Mouse (Mus musculus) small intestine, adult 2 months (tissue): ENCODE results near the gene Selenom. TPM values are rescaled to one million over a fixed set of nuclear protein-coding genes. Genes with fewer than 3 reads are reported as not detected.

ENCODE experiments used
- H3K27ac ChIP-seq: fragments of 200-500 bp; 2 replicates; pipeline ENCODE4 v1.5.1; 2012; ENCODE audit warnings: low read depth, low read length, control low read depth, inconsistent platforms; ENCODE audit not compliant: insufficient read depth
- H3K27me3 ChIP-seq: fragments of 200-500 bp; 2 replicates; pipeline ENCODE4 v1.6.1; 2012; ENCODE audit warnings: mild to moderate bottlenecking, moderate library complexity, low read length, inconsistent platforms; ENCODE audit not compliant: control insufficient read depth, insufficient read depth
- H3K36me3 ChIP-seq: fragments of 200-500 bp; 2 replicates; pipeline ENCODE4 v1.6.1; 2012; ENCODE audit warnings: mild to moderate bottlenecking, low read length, control low read depth, inconsistent platforms; ENCODE audit not compliant: control insufficient read depth, insufficient read depth
- H3K4me1 ChIP-seq: fragments of 200-500 bp; 2 replicates; pipeline ENCODE4 v1.6.1; 2012; ENCODE audit warnings: low read length, inconsistent platforms, mixed read lengths; ENCODE audit not compliant: control insufficient read depth, insufficient read depth, insufficient read length
- H3K4me3 ChIP-seq: fragments of 200-500 bp; 2 replicates; pipeline ENCODE4 v1.5.1; 2012; ENCODE audit warnings: low read depth, mild to moderate bottlenecking, control low read depth, inconsistent platforms, low read length, moderate library complexity
- CTCF ChIP-seq: fragments of 200-500 bp; IDR thresholded peaks from 2 replicates; pipeline ENCODE4 v1.5.1; 2012; ENCODE audit warnings: low read depth, mild to moderate bottlenecking, control low read depth, inconsistent platforms, low read length, moderate library complexity, mixed read lengths; ENCODE audit not compliant: insufficient replicate concordance, insufficient read length; ENCODE audit errors: extremely low read depth
- POLR2A ChIP-seq: fragments of 200-500 bp; IDR thresholded peaks from 2 replicates; pipeline ENCODE4 v1.6.1; 2012; ENCODE audit warnings: low read depth, mild to moderate bottlenecking, control low read depth, inconsistent platforms, low read length, moderate library complexity
- WGBS: fragments of 180-500 bp; shearing (Covaris S2); methylation state at CpG from one replicate; pipeline ENCODE4 v1.1.7; 2018; 5-methylcytosine and 5-hydroxymethylcytosine counted together
- polyA plus RNA-seq: library from polyadenylated mRNA; depleted of rRNA; stranded (reverse); fragments of >200 nt; gene quantifications from 2 replicates; pipeline ENCODE4 v1.2.3, GENCODE M21; 2012

The Selenom gene
- polyA plus RNA-seq, 1 experiment, result 174 TPM

DNA sequence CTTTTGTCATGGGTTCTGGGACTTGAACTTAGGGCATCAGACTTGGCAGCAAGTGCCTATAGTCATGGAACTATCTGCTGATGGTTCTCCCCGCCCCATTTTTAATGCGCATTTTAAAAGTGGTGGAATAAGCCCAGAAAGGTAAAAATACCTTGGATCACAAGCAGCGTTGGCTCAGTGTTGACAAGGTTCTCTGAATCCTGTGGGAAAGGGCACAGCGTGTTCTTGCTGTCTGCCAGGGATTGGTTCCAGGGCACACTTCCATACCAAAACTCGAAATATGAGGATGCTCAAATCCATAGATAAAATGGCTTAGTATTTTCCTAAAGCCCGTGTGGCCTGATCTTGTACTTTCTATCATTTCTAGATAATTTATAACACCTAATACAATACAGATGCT lies 1.2 kb upstream of the Selenom start:
- peaks cover 6% of the 10 kb centered on the region for H3K27me3 ChIP-seq
- 82% methylated on average over 6 of the region's 6 CpGs for WGBS
- TF ChIP-seq POLR2A, result no peak
- no peak for TF ChIP-seq CTCF

DNA sequence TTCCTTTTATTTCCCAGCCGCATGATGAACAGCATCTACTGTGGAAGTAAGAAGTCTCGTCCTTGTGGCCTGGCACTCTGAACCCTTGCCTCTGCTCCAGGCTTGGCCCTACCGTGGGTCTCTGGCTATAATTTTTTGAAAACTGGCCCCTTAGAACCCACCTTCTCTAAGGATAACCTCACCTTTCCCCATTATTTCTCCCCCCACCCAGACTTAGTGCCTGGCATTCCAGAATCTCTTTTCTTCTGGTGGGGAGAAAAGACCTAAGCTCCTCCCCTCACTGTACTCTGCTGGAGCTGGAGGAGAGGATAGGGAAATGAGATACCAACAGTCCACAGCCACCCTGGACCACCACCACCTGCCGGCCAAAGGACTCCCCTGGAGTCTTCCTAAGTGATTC lies 732 bp downstream of the Selenom start:
- WGBS, result 42% methylated on average over 4 of the region's 4 CpGs
- Histone ChIP-seq H3K27me3 (peaks cover 6% of the 10 kb centered on the region), H3K36me3 (0 out of 2 replicates have a peak, but pooled peaks cover 2% of the 10 kb centered on the region), H3K4me3 (peak overlapping the region; percentile 71), H3K27ac (peak overlapping the region; percentile 28; the same call in 1 of the 2 replicates), H3K4me1 (peaks cover 17% of the 10 kb centered on the region)
- TF ChIP-seq CTCF, result no peak
- no peak for TF ChIP-seq POLR2A

More for the DNA sequence above, 1.2 kb upstream of the Selenom start:
- no peak overlapping the region for H3K27ac ChIP-seq
- no peak overlapping the region for H3K4me3 ChIP-seq
- H3K4me1 ChIP-seq, result peaks cover 30% of the 10 kb centered on the region
- no peaks in the 10 kb centered on the region for H3K36me3 ChIP-seq

DNA sequence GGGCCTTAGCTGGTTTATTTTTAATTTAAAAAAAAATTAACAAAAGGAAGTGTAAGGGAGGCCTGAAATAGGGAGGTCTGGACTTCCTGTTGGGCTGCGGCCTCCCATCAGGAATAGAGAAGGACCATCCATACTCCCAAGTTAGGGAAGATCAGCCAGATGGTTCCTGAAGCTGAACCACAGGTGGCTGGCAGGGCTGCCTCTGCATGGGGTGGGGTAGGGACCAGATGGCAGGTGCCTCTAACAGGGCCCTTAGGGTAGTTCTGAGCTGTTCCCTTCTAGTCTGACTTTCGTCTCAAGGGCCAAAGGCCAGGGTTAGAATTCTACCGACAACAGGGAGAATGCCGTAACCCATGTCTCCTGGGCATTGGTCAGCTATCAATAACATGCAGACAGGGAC lies 1.2 kb downstream of the Selenom start:
- 58% methylated on average over 4 of the region's 4 CpGs for WGBS
- TF ChIP-seq CTCF, result no peak
- no peak for TF ChIP-seq POLR2A
- Histone ChIP-seq H3K27me3 (peaks cover 6% of the 10 kb centered on the region), H3K27ac (0 out of 2 replicates have a peak overlapping the region, but pooled peaks have one; percentile 0), H3K4me1 (peaks cover 14% of the 10 kb centered on the region), H3K4me3 (peak overlapping the region; percentile 71), H3K36me3 (0 out of 2 replicates have a peak, but pooled peaks cover 2% of the 10 kb centered on the region)

DNA sequence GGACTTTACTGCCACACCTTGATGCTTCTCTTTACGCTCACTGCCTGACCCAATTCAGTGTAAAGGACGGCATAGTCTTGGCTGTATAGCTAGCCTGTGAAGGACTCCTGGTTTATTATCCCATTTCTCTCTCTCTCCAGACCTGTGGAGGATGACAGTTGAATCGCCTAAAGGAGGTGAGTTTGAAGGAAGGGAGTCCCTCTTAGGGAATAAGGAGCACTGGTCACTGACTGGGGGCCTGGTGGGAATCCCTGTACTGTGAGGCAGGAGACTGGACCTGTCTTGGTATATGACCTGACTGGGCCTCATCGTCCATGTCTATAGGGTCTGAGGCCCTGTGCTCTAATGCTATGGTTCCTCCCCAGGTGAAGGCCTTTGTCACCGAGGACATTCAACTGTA lies 1.6 kb downstream of the Selenom start:
- H3K4me3 ChIP-seq, result no peak overlapping the region
- H3K4me1 ChIP-seq, result peaks cover 10% of the 10 kb centered on the region
- 78% methylated on average over 5 of the region's 5 CpGs for whole genome bisulfite sequencing
- H3K36me3 ChIP-seq, result peaks cover 2% of the 10 kb centered on the region; the same call in 1 of the 2 replicates
- H3K27ac ChIP-seq, result 0 out of 2 replicates have a peak overlapping the region, but pooled peaks have one; percentile 0
- no peak for TF ChIP-seq POLR2A
- TF ChIP-seq CTCF, result no peak
- H3K27me3 ChIP-seq, result peaks cover 6% of the 10 kb centered on the region

DNA sequence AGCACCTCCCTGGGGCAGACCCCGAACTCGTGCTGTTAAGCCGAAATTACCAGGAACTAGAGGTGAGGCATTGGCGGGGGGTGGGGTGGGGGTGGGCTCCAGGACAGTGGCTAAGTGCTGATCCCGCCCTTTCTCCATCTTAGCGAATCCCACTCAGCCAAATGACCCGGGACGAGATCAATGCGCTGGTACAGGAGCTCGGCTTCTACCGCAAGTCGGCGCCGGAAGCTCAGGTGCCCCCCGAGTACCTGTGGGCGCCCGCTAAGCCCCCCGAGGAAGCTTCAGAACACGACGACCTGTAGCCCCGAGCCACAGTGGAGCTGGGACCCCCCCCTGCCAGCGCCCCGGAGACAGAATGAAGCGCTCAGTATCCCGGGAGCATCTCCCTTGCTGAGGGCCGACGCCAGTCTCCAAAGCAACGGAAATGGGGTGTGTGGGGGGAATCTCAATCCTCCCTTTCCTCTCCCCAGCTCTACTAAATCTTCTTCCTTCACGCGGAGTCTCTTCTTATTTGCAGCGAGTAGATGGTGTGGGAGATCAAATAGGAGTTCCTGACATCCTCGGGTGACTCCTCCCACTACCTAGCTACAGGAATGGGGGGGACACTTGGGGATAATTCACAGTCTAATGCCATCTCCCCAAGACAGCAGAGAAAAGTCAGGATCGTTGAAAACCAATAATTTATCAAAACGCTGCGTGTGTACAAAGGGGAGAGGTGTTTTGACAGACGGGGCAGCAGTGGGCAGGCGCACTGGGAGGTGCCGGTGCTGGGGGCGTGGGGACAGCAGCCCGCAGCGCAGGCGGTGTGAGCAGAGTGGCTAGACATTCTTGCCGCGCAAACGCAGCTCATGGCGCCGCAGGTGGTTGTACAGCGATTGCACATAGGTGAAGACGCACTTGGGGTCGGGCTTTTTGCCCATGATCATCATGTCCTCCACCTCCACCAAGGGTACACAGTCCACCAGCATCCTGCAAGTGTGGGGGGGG lies 2.7 kb downstream of the Selenom start:
- no peak for TF ChIP-seq POLR2A
- no peak for TF ChIP-seq CTCF
- WGBS, result 7% methylated on average over 50 of the region's 50 CpGs
- Histone ChIP-seq H3K27ac (no peak overlapping the region), H3K27me3 (peaks cover 6% of the 10 kb centered on the region), H3K36me3 (peaks cover 11% of the 10 kb centered on the region), H3K4me3 (peak overlapping the region; percentile 25), H3K4me1 (peaks cover 7% of the 10 kb centered on the region)

DNA sequence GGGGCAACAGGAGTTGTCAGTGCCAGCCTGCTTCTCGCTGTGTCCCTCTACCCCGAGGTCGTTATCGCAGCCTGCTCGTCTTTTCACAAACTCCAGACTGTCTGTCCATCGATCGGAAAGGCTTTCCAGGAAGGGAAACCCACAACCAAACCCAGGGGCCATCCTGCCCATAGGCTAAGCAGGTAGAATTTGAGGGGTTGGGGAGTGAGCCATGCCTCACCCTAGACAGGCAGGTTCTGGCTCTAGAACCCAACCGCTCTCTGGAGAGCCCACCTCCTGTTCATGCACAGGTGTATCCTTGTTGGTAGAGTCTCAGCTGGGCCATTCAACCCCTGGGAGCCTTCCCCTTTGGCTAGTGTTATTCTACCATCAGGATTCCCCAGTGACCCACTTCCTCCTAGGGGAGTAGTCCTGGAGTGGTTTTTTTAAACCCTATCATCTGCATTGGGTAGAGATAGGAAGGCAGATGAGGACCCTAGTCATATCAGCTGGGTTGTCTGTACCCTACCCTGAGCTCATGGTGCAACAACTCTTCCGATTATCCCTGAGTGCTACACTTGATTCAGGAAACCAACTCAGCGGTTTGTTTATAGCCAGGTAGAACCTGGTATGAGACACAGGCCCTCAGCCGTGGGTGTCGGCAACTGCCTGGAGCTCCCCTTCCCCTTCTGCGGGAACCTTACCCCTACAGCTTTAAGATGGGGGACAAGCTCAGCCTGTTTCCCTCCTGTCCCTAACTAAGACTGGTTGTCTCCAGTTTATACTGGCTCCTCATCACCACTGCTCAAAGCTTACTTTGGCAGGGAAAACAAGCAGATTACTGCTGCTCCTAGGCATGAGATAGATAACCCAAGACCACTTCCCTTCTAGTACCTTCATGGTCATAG lies 3.6 kb downstream of the Selenom start:
- H3K36me3 ChIP-seq, result peaks cover 20% of the 10 kb centered on the region
- peak overlapping the region; percentile 31 for H3K27ac ChIP-seq
- TF ChIP-seq CTCF (no peak), POLR2A (no peak)
- peaks cover 6% of the 10 kb centered on the region for H3K27me3 ChIP-seq
- 50% methylated on average over 13 of the region's 13 CpGs for WGBS
- peaks cover 7% of the 10 kb centered on the region for H3K4me1 ChIP-seq
- H3K4me3 ChIP-seq, result peak overlapping the region; percentile 25
